Mouse (Mus musculus) heart, adult 18-20 months (tissue): ENCODE measurements around the gene Foxo3. TPM values are rescaled to one million over a fixed set of nuclear protein-coding genes. Genes with fewer than 3 reads are reported as not detected.
A peak's percentile ranks its signal among the peaks of the same experiment; 100 is the strongest.

ENCODE experiments used
- DNase-seq, 2 experiments: peaks; one replicate each; pipeline ENCODE4 v3.0.0; 2021 to 2022; ENCODE audit warnings: mixed read lengths in 1 of 2
- total RNA-seq, 2 experiments: library from RNA; stranded (reverse); gene quantifications; 2 replicates each; pipeline ENCODE4 v1.2.3; 2021

Gene Foxo3
- total RNA-seq, 2 experiments from 2014 or later = 76.2 to 94.4 TPM

GRCm38 (mm10) chr10:42275871-42276501, 569 bp downstream of the Foxo3 start:
- no peak for DNase-seq

- DNase-seq = peak in 1 of 2 experiments; percentile 58
These were observed 1.1 kb downstream of the Foxo3 start for GRCm38 (mm10) chr10:42275401-42275870.

GRCm38 (mm10) chr10:42274712-42275400, 1.7 kb downstream of the Foxo3 start:
- DNase-seq = peak; percentile 35 to 71

- peak; percentile 76 to 78 for DNase-seq
These were observed 2.5 kb downstream of the Foxo3 start for GRCm38 (mm10) chr10:42273760-42274691.

GRCm38 (mm10) chr10:42273403-42273759, 3.2 kb downstream of the Foxo3 start:
- DNase-seq = no peak

GRCm38 (mm10) chr10:42271454-42272230, 4.9 kb downstream of the Foxo3 start:
- DNase-seq = no peak

GRCm38 (mm10) chr10:42270277-42271083, 6.1 kb downstream of the Foxo3 start:
- peak; percentile 72 to 80 for DNase-seq

- DNase-seq = peak in 1 of 2 experiments; percentile 39
These were observed 7.1 kb downstream of the Foxo3 start for GRCm38 (mm10) chr10:42269281-42270025.

- DNase-seq = peak; percentile 44 to 51
These were observed 8.6 kb downstream of the Foxo3 start for GRCm38 (mm10) chr10:42267811-42268545.

- DNase-seq = peak in 1 of 2 experiments; percentile 38
These were observed 11.4 kb downstream of the Foxo3 start for GRCm38 (mm10) chr10:42265021-42265689.

- peak; percentile 56 to 58 for DNase-seq
These were observed 12.4 kb downstream of the Foxo3 start for GRCm38 (mm10) chr10:42264195-42264594.

- peak in 1 of 2 experiments; percentile 9 for DNase-seq
These were observed 12.9 kb downstream of the Foxo3 start for GRCm38 (mm10) chr10:42263701-42264100.

GRCm38 (mm10) chr10:42262061-42262460, 14.5 kb downstream of the Foxo3 start:
- DNase-seq = no peak

- DNase-seq = no peak
These were observed 15.5 kb downstream of the Foxo3 start for GRCm38 (mm10) chr10:42261103-42261502.

- DNase-seq = no peak
These were observed 16.0 kb downstream of the Foxo3 start for GRCm38 (mm10) chr10:42260523-42260922.

- no peak for DNase-seq
These were observed 17.0 kb downstream of the Foxo3 start for GRCm38 (mm10) chr10:42259602-42260001.

GRCm38 (mm10) chr10:42257985-42258384, 18.6 kb downstream of the Foxo3 start:
- no peak for DNase-seq

- peak in 1 of 2 experiments; percentile 42 for DNase-seq
These were observed 21.8 kb downstream of the Foxo3 start for GRCm38 (mm10) chr10:42254788-42255187.
